Mouse (Mus musculus): ENCODE measurements at regions not wholly inside any gene's neighbourhood (a gene's known extent, or its start where the extent isn't known, plus 50 kb on each side); places are given as distances from the start of the nearest gene placed in this dataset.

GRCm38 (mm10) chr10:96366871-96367270 lies 230.5 kb downstream of the Gm5426 start:
- TF ChIP-seq GATA1 (IDR thresholded peaks at IDR 0.05; ENCODE audit: borderline replicate concordance, low read length) (no peak), FLI1 (IDR thresholded peaks at IDR 0.05; ENCODE audit: low read length) (no peak)

Measured in megakaryocyte, embryonic 14.5 days (primary cell).